Mouse (Mus musculus): ENCODE measurements at regions not wholly inside any gene's neighbourhood (a gene's known extent, or its start where the extent isn't known, plus 50 kb on each side); places are given as distances from the start of the nearest gene placed in this dataset.
"Not testable (repeated sequence)": the region's sequence is repeated elsewhere in the genome, so short reads cannot be mapped to it uniquely, and the experiment has no call there.

DNA sequence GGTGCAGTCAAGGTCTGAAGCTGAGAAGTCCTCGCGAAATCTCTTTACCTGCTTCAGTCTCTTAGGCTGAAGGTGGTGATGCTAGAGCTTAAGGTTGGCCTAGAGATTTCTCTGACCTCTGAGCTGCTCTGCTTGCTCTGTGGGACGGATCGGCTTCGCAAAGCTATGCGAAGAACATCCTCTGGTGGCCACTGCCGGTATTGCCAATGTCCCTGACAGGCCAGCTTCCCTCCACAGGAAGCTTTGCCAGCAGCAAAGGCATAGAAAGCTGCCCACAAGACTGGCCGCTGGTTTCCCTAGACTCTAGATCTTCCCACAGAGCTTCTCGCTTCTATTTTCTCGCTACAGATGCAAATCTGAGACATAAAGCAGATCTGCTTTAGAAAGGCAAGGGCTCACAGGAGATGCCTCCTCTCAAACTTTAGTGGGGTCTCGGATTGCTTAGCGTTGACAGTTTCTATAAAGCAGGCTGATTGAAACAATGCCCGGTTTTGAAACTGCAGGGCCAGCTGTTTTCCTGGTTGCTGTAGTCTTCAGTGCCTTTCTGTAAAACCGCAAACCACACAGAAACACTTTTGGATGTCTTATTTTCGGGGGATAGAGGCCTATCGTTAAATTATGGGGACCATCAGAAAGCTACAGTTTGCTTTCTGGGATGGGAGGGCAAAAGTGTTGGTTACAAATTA is 153.7 kb downstream of the Car8 start:
- no peak overlapping the region for H3K9ac ChIP-seq (replicated peaks)
- WGBS, result 36% methylated on average over 16 of the region's 16 CpGs
- no peaks in the 10 kb centered on the region for H3K27me3 ChIP-seq
- H3K4me2 ChIP-seq (replicated peaks), result no peak overlapping the region
- no peaks in the 10 kb centered on the region for H3K36me3 ChIP-seq
- ATAC-seq (ENCODE audit: low FRiP score, low read depth), result peak; percentile 83
- H3K9me3 ChIP-seq, result no peaks in the 10 kb centered on the region
- H3K4me1 ChIP-seq, result 0 out of 2 replicates have a peak, but pooled peaks cover 2% of the 10 kb centered on the region
- H3K27ac ChIP-seq (replicated peaks), result no peak overlapping the region
- H3K4me3 ChIP-seq, result no peak overlapping the region

DNA sequence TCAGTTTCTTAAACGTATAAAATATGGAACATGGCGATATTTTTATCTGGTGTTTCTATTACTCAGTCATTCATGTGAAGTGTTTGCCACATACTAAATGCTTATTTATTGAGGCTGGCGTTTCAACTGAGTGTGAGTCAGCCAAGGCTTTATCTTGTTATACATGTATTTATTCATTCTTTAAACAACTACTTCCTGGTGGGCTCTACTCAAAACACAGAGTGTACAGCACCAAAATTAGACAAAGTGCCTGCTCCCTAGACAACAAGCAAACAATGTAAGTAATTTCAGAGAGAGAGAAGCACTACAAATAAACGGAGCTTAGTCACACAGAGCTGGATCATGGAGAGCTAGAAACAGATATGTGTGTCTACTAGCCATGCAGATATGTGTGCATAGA is 159.5 kb downstream of the Car8 start:
- Histone ChIP-seq H3K4me2 (replicated peaks) (no peak overlapping the region), H3K27ac (replicated peaks) (no peak overlapping the region), H3K9me3 (no peaks in the 10 kb centered on the region), H3K4me1 (no peaks in the 10 kb centered on the region), H3K4me3 (no peak overlapping the region), H3K27me3 (no peaks in the 10 kb centered on the region), H3K9ac (replicated peaks) (no peak overlapping the region), H3K36me3 (no peaks in the 10 kb centered on the region)
- 68% methylated on average over 4 of the region's 4 CpGs for WGBS
- ATAC-seq (ENCODE audit: low FRiP score, low read depth), result no peak

DNA sequence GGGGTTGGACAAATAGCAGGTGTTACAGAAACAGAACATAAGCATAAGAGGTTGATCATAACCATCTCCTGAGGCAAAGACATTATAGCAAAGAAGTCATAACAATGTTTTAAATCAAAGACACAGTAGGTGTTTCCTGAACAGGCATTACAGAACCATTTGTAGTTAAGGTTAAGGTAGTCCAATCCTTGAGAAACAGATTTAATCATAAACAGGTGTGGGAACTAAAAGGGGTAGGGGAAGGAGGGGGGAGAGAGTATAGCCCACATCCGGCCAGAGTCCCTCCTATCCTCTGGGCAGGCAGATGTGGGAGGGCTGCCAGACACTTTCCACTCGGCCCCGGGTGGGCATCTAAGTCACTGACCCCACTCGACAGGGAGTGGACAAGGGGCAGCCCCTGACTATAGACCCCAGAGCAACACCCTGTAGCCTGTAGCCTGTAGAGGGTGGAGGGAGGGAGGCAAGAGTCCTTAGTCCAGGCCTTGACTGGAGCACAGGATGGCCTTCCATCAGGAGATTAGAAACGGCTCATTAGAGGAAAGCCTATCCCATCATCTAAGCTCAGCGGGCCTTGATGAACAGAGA is 165.8 kb downstream of the Car8 start:
- Histone ChIP-seq H3K27me3 (no peaks in the 10 kb centered on the region), H3K4me1 (no peaks in the 10 kb centered on the region), H3K4me2 (replicated peaks) (no peak overlapping the region), H3K9me3 (no peaks in the 10 kb centered on the region), H3K9ac (replicated peaks) (no peak overlapping the region), H3K4me3 (no peak overlapping the region), H3K36me3 (no peaks in the 10 kb centered on the region), H3K27ac (replicated peaks) (no peak overlapping the region)
- 78% methylated on average over 6 of the region's 6 CpGs for WGBS
- 0 out of 2 replicates have a peak, but pooled peaks have one; percentile 16 for ATAC-seq (ENCODE audit: low FRiP score, low read depth)

DNA sequence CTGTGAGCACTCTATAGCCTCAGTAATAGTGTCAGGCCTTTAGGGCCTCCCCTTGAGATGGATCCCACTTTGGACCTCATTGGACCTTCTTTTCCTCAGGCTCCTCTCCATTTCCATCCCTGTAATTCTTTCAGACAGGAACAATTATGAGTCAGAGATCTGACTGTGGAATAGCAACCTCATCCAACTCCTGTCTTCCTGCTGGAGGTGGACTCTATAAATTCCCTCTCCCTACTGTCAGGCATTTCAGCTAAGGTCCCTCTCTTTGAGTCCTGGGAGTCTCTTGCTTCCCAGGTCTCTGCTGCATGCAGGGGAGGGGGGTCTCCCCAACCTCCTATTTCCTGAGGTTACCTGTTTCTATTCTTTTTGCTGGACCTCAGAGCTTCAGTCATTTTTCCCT is 168.1 kb downstream of the Car8 start:
- not testable (repeated sequence) for H3K4me3 ChIP-seq; H3K36me3 ChIP-seq; H3K9ac ChIP-seq (replicated peaks)

DNA sequence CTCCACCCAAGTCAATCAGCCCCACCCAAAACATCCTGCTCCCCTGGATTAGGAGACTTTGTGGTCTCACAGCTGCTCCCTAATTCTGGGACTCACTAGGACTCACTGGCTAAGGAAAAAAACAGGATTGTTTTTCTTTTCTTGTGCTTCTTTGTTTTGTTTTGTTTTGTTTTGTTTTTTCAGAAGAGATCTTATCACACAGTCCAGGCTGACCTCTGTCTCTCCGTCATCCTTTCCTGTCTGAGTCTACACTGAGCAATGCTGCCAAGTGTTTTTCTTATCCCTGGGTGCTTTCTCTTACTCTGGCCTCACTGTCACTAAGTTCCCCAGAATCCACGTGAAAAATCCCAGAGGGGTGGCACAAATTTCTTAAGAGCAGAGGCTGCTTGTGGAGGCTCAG is 170.8 kb downstream of the Car8 start:
- Histone ChIP-seq H3K36me3 (no peaks in the 10 kb centered on the region), H3K4me3 (no peak overlapping the region), H3K4me2 (replicated peaks) (no peak overlapping the region), H3K9me3 (no peaks in the 10 kb centered on the region), H3K27ac (replicated peaks) (no peak overlapping the region), H3K4me1 (no peaks in the 10 kb centered on the region), H3K27me3 (no peaks in the 10 kb centered on the region), H3K9ac (replicated peaks) (no peak overlapping the region)
- WGBS, result 50% methylated on average over 2 of the region's 2 CpGs
- no peak for ATAC-seq (ENCODE audit: low FRiP score, low read depth)

More for the DNA sequence above, 168.1 kb downstream of the Car8 start:
- not testable (repeated sequence) for H3K27ac ChIP-seq (replicated peaks); H3K4me1 ChIP-seq; H3K4me2 ChIP-seq (replicated peaks); ATAC-seq (ENCODE audit: low FRiP score, low read depth); H3K27me3 ChIP-seq; H3K9me3 ChIP-seq

DNA sequence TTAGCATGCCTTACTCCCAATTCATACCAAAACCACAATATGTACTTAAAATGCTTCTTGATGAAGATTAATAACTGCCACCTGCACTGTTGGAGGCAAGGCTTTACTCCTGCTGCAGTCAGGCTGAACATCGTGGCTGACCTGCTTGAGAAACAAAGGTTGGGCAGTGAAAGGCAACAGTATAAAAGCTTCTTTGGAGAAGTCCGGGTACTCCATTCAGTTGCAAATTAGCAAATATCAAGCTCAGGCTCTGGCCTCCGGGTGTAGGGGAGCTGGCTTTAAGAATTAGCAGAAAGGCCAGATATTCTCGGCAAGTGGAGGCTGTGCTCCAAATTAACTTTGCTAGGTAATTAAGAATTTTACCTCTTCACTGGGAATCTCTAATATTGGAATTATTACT is 197.1 kb downstream of the Car8 start:
- H3K9ac ChIP-seq (replicated peaks), result no peak overlapping the region
- no peaks in the 10 kb centered on the region for H3K36me3 ChIP-seq
- H3K27me3 ChIP-seq, result no peaks in the 10 kb centered on the region
- no peak overlapping the region for H3K27ac ChIP-seq (replicated peaks)
- no peak overlapping the region for H3K4me3 ChIP-seq
- 19% methylated on average over 4 of the region's 4 CpGs for WGBS
- ATAC-seq (ENCODE audit: low FRiP score, low read depth), result no peak
- H3K4me2 ChIP-seq (replicated peaks), result no peak overlapping the region
- H3K4me1 ChIP-seq, result no peaks in the 10 kb centered on the region
- H3K9me3 ChIP-seq, result peaks cover 14% of the 10 kb centered on the region; the same call in 1 of the 2 replicates

DNA sequence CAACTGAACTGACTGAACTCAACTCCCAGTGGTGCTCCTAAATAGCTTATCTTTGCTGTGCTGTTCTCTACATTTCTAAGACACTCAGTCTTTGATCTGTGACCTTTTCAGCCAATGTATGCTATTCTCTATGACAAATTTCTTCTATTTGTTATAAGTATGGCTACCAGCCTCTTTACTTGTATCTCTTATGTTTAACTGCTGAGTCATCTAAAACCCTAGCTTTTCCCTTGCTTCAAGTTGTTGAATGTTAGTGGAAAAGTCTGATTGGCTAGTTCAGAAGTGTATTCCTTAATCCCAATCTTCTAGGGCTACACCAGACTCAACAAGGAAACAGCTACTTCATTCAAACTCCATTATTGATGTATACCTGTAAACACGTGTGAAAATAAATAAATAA is 201.0 kb downstream of the Car8 start:
- Histone ChIP-seq H3K27me3 (no peaks in the 10 kb centered on the region), H3K27ac (replicated peaks) (no peak overlapping the region), H3K36me3 (no peaks in the 10 kb centered on the region), H3K4me2 (replicated peaks) (no peak overlapping the region), H3K4me3 (no peak overlapping the region), H3K4me1 (no peaks in the 10 kb centered on the region), H3K9me3 (peaks cover 9% of the 10 kb centered on the region; the same call in 1 of the 2 replicates), H3K9ac (replicated peaks) (no peak overlapping the region)
- no peak for ATAC-seq (ENCODE audit: low FRiP score, low read depth)
- 94% methylated on average over 1 of the region's 1 CpGs for WGBS

DNA sequence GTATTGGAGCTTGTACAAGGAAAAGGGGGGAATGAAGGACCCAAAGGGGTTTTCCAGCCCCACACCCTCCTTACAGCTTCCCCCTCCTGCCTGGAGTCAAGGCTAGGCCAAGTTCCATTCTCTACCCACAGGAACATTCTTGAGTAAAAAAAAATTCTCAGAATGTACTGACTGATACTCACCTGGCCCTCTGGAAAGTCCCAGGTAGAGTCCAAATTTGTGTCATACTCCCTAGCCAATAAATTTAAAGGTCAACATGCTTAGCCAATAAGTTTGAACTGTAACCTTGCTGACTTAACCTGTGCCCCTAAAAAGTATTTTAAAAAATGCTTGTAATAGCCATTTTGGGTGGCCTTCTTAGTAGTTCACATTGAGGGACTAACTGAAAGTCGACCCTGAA is 205.4 kb downstream of the Car8 start:
- H3K4me3 ChIP-seq; H3K27ac ChIP-seq (replicated peaks); H3K36me3 ChIP-seq; H3K9me3 ChIP-seq; H3K4me1 ChIP-seq; H3K27me3 ChIP-seq; ATAC-seq (ENCODE audit: low FRiP score, low read depth); H3K4me2 ChIP-seq (replicated peaks); H3K9ac ChIP-seq (replicated peaks): not testable (repeated sequence)
- 84% methylated on average over 1 of the region's 1 CpGs for WGBS

DNA sequence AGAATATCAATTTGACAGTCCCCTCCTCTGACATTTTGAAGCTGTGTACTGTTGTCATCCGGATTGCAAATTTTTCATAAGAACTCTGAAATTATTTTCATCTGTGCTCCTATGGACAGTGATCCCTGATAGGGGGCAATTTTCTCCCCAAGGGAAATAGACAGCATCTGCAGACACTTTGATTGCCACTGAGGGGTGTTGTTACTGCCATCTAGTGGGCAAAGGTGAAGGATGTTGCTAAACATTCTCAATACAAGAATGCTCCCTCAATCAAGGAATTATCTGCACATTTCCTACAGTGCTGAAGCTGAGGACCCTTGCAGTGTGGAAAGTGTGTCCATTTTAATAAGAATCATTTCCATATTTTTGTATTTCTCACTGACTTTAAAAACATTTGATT is 233.7 kb downstream of the Car8 start:
- no peak overlapping the region for H3K9ac ChIP-seq (replicated peaks)
- H3K4me3 ChIP-seq, result no peak overlapping the region
- H3K9me3 ChIP-seq, result no peaks in the 10 kb centered on the region
- H3K4me1 ChIP-seq, result no peaks in the 10 kb centered on the region
- H3K4me2 ChIP-seq (replicated peaks), result no peak overlapping the region
- 16% methylated on average over 1 of the region's 1 CpGs for WGBS
- H3K36me3 ChIP-seq, result no peaks in the 10 kb centered on the region
- peaks cover under 1% of the 10 kb centered on the region; the same call in 1 of the 2 replicates for H3K27me3 ChIP-seq
- ATAC-seq (ENCODE audit: low FRiP score, low read depth), result peak; percentile 71
- no peak overlapping the region for H3K27ac ChIP-seq (replicated peaks)

DNA sequence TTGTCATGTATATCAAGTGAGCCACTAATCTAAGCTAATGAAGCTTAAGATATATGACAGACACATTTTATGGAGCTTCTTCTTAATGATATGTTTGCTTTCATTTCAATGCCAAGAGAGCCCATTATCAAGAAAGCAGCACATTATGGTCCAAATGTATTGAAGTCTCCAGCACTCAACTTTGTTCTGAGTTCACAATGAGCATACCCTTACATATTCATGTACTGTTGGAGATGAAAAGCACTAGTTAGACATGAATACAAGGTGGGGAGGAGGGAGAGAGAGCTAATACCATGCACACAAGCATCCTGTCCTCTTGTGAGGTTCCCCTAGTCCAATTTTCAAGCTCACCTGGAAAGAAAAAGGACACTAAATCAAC is 241.3 kb downstream of the Car8 start:
- Histone ChIP-seq H3K4me1 (peaks cover 8% of the 10 kb centered on the region), H3K4me3 (no peak overlapping the region), H3K36me3 (no peaks in the 10 kb centered on the region), H3K27ac (replicated peaks) (no peak overlapping the region), H3K4me2 (replicated peaks) (no peak overlapping the region), H3K9ac (replicated peaks) (no peak overlapping the region), H3K9me3 (no peaks in the 10 kb centered on the region), H3K27me3 (peaks cover 16% of the 10 kb centered on the region)
- peak; percentile 48; the same call in 1 of the 2 replicates for ATAC-seq (ENCODE audit: low FRiP score, low read depth)

DNA sequence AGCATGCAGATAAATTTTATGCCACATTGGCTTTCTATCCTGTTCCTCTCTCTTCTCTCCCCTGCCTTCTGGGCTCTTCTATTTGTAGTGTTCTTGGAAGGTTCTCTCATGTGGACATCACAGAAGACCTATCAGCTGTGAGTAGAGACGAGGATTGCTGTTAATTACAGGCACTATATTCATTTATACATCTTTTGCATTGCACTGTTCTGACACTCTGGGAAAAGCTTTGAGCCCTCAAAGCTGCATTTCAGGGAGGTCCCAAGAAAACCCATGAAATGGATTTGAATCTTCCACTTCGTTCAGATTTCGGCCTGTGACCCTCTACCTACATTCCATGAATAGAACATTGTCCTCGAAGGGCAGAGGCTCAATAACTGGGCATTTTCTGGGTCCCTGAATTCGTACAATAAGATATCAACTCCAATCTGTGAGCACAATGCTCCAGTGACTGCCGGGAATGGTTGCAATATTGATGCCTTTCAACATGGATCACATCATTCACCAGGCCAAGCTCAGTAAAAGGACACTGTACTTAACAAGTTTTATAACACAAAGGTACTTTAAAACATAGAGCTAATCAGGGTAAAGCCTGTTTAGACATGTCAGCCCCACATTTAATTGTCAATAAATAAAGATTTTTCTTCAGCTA is 241.8 kb downstream of the Car8 start:
- Histone ChIP-seq H3K27me3 (peaks cover 16% of the 10 kb centered on the region), H3K27ac (replicated peaks) (no peak overlapping the region), H3K4me1 (peaks cover 8% of the 10 kb centered on the region), H3K9me3 (no peaks in the 10 kb centered on the region), H3K4me3 (no peak overlapping the region), H3K36me3 (no peaks in the 10 kb centered on the region), H3K4me2 (replicated peaks) (no peak overlapping the region), H3K9ac (replicated peaks) (no peak overlapping the region)
- peak; percentile 79 for ATAC-seq (ENCODE audit: low FRiP score, low read depth)
- 16% methylated on average over 6 of the region's 6 CpGs for WGBS

DNA sequence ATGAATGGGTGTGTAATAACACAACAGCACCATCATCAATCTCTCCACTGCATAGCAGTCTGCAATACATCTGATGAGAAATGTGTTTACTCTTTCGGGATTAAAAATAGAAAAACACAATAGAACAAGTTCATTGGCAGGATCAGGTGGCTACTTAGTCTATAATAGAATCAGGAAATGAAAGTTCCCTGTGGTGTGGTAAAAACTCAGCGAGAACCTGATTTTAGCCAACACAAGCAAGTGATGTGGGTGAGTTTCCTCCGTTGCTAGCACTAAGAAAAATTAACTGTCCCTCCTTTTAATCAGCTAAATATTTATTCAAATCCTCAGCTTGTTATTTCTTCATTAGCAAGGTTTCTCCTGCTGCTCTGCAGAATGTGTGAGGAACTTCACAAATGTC is 245.9 kb downstream of the Car8 start:
- 87% methylated on average over 3 of the region's 3 CpGs for WGBS
- peaks cover 12% of the 10 kb centered on the region; the same call in 1 of the 2 replicates for H3K27me3 ChIP-seq
- H3K4me3 ChIP-seq, result no peak overlapping the region

More for the DNA sequence above, 245.9 kb downstream of the Car8 start:
- Histone ChIP-seq H3K27ac (replicated peaks) (no peak overlapping the region), H3K4me1 (peaks cover 8% of the 10 kb centered on the region), H3K36me3 (no peaks in the 10 kb centered on the region), H3K4me2 (replicated peaks) (no peak overlapping the region), H3K9ac (replicated peaks) (no peak overlapping the region), H3K9me3 (no peaks in the 10 kb centered on the region)
- no peak for ATAC-seq (ENCODE audit: low FRiP score, low read depth)
